Mouse (Mus musculus) liver, adult (tissue): Measurements from ENCODE around the gene Cxcr5.

Source experiments
- GATA4 ChIP-seq: IDR thresholded peaks from 2 replicates; pipeline ENCODE4 v1.6.1; 2014; ENCODE audit warnings: mild to moderate bottlenecking, low read length; ENCODE audit not compliant: insufficient replicate concordance

The Cxcr5 gene

GRCm38 (mm10) chr9:44593886-44594285, 32.2 kb upstream of the Cxcr5 start:
- TF ChIP-seq GATA4 = no peak

- TF ChIP-seq GATA4 = no peak
Measured at GRCm38 (mm10) chr9:44593221-44593620, 31.5 kb upstream of the Cxcr5 start.

- TF ChIP-seq GATA4 = no peak
Measured at GRCm38 (mm10) chr9:44591595-44592188, 30.0 kb upstream of the Cxcr5 start.

GRCm38 (mm10) chr9:44590969-44591368, 29.3 kb upstream of the Cxcr5 start:
- TF ChIP-seq GATA4 = no peak

- TF ChIP-seq GATA4 = no peak
Measured at GRCm38 (mm10) chr9:44589095-44589494, 27.4 kb upstream of the Cxcr5 start.

GRCm38 (mm10) chr9:44588605-44589004, 26.9 kb upstream of the Cxcr5 start:
- TF ChIP-seq GATA4 = no peak

- TF ChIP-seq GATA4 = no peak
Measured at GRCm38 (mm10) chr9:44587262-44588160, 25.8 kb upstream of the Cxcr5 start.

GRCm38 (mm10) chr9:44586640-44587261, 25.1 kb upstream of the Cxcr5 start:
- TF ChIP-seq GATA4 = no peak

- no peak for TF ChIP-seq GATA4
Measured at GRCm38 (mm10) chr9:44582390-44582789, 20.7 kb upstream of the Cxcr5 start.

- no peak for TF ChIP-seq GATA4
Measured at GRCm38 (mm10) chr9:44581423-44581822, 19.7 kb upstream of the Cxcr5 start.

- TF ChIP-seq GATA4 = no peak
Measured at GRCm38 (mm10) chr9:44580085-44580484, 18.4 kb upstream of the Cxcr5 start.

GRCm38 (mm10) chr9:44579392-44579791, 17.7 kb upstream of the Cxcr5 start:
- no peak for TF ChIP-seq GATA4

GRCm38 (mm10) chr9:44575095-44575494, 13.4 kb upstream of the Cxcr5 start:
- TF ChIP-seq GATA4 = no peak

- TF ChIP-seq GATA4 = no peak
Measured at GRCm38 (mm10) chr9:44573306-44573705, 11.6 kb upstream of the Cxcr5 start.

- TF ChIP-seq GATA4 = no peak
Measured at GRCm38 (mm10) chr9:44570939-44571382, 9.3 kb upstream of the Cxcr5 start.

- no peak for TF ChIP-seq GATA4
Measured at GRCm38 (mm10) chr9:44568083-44568455, 6.4 kb upstream of the Cxcr5 start.
